Mouse (Mus musculus): ENCODE data around the gene Avil. TPM values are rescaled to one million over a fixed set of nuclear protein-coding genes. Genes with fewer than 3 reads are reported as not detected.

Gene Avil
- total and polyA plus RNA-seq, 3 experiments = 10.1 to 49.7 (median 16.0) TPM

GRCm38 (mm10) chr10:126971363-126972050 is 29.0 kb upstream of the Avil start:
- no peaks in the 10 kb centered on the region for H3K4me1 ChIP-seq (ENCODE audit: control insufficient read depth in 1 of 2, insufficient read depth in 2 of 2, low read length in 2 of 2)
- no peaks in the 10 kb centered on the region for H3K9me3 ChIP-seq (replicated peaks; ENCODE audit: insufficient read depth, low read length)
- H3K79me2 ChIP-seq (ENCODE audit: control insufficient read depth, insufficient read depth, low read length, poor library complexity) = no peaks in the 10 kb centered on the region
- no peak overlapping the region for H3K9ac ChIP-seq (ENCODE audit: control insufficient read depth, low read depth, low read length, poor library complexity, severe bottlenecking)
- H3K27ac ChIP-seq (ENCODE audit: control insufficient read depth, low read depth, low read length) = no peak overlapping the region
- DNase-seq (ENCODE audit: low read depth, low spot score) = no peak
- TF ChIP-seq RCOR1 (IDR thresholded peaks at IDR 0.05; ENCODE audit: low read depth, low read length) (no peak), BHLHE40 (IDR thresholded peaks at IDR 0.05; ENCODE audit: borderline replicate concordance, low read depth, low read length) (no peak), USF1 (IDR thresholded peaks at IDR 0.05; ENCODE audit: low read depth, low read length) (no peak), ZC3H11A (IDR thresholded peaks at IDR 0.05; ENCODE audit: low read depth, low read length) (no peak), SMC3 (IDR thresholded peaks at IDR 0.05; ENCODE audit: low read depth, low read length) (no peak), JUND (IDR thresholded peaks at IDR 0.05; ENCODE audit: low read depth, low read length) (no peak), ZNF384 (IDR thresholded peaks at IDR 0.05; ENCODE audit: low read depth, low read length) (no peak), TAL1 (IDR thresholded peaks at IDR 0.05; ENCODE audit: low read length) (no peak), ZMIZ1 (IDR thresholded peaks at IDR 0.05; ENCODE audit: low read depth, low read length) (no peak), CHD2 (IDR thresholded peaks at IDR 0.05; ENCODE audit: low read length) (no peak), POLR2AphosphoS2 (IDR thresholded peaks at IDR 0.05; ENCODE audit: low read length) (no peak)
- H3K27me3 ChIP-seq (ENCODE audit: control insufficient read depth in 1 of 2, insufficient read depth in 2 of 2, low read length in 2 of 2) = peaks cover 8 to 15% of the 10 kb centered on the region in 2 experiments
- H3K4me3 ChIP-seq (ENCODE audit: control insufficient read depth in 1 of 2, insufficient read depth in 1 of 2, low read depth in 2 of 2, low read length in 2 of 2) = no peak overlapping the region
- H3K36me3 ChIP-seq (ENCODE audit: control insufficient read depth in 1 of 2, insufficient read depth in 2 of 2, low read length in 2 of 2) = no peaks in the 10 kb centered on the region

GRCm38 (mm10) chr10:126972051-126972725 is 28.3 kb upstream of the Avil start:
- Histone ChIP-seq H3K9me3 (replicated peaks; ENCODE audit: insufficient read depth, low read length) (no peaks in the 10 kb centered on the region), H3K27ac (ENCODE audit: control insufficient read depth, low read depth, low read length) (no peak overlapping the region), H3K9ac (ENCODE audit: control insufficient read depth, low read depth, low read length, poor library complexity, severe bottlenecking) (no peak overlapping the region)

More at GRCm38 (mm10) chr10:126972051-126972725, 28.3 kb upstream of the Avil start:
- Histone ChIP-seq H3K27me3 (ENCODE audit: control insufficient read depth in 1 of 2, insufficient read depth in 2 of 2, low read length in 2 of 2) (peaks cover 8 to 15% of the 10 kb centered on the region in 2 experiments), H3K79me2 (ENCODE audit: control insufficient read depth, insufficient read depth, low read length, poor library complexity) (no peaks in the 10 kb centered on the region), H3K36me3 (ENCODE audit: control insufficient read depth in 1 of 2, insufficient read depth in 2 of 2, low read length in 2 of 2) (no peaks in the 10 kb centered on the region), H3K4me3 (ENCODE audit: control insufficient read depth in 1 of 2, insufficient read depth in 1 of 2, low read depth in 2 of 2, low read length in 2 of 2) (no peak overlapping the region), H3K4me1 (ENCODE audit: control insufficient read depth in 1 of 2, insufficient read depth in 2 of 2, low read length in 2 of 2) (no peaks in the 10 kb centered on the region)
- TF ChIP-seq MXI1 (IDR thresholded peaks at IDR 0.05; ENCODE audit: low read depth, low read length) (no peak), SMC3 (IDR thresholded peaks at IDR 0.05; ENCODE audit: low read depth, low read length) (no peak), BHLHE40 (IDR thresholded peaks at IDR 0.05; ENCODE audit: borderline replicate concordance, low read depth, low read length) (no peak), GATA1 (IDR thresholded peaks at IDR 0.05; ENCODE audit: low read depth, low read length) (no peak), CTCF (IDR thresholded peaks at IDR 0.05 in 2 of 3, conservative IDR thresholded peaks at IDR 0.05 in 1 of 3; ENCODE audit: control insufficient read depth in 1 of 3, insufficient read depth in 1 of 3, low read depth in 2 of 3, low read length in 3 of 3, poor library complexity in 1 of 3, severe bottlenecking in 1 of 3) (no peak), EP300 (IDR thresholded peaks at IDR 0.05; ENCODE audit: low read depth in 1 of 2, low read length in 2 of 2) (no peak), GABPA (IDR thresholded peaks at IDR 0.05; ENCODE audit: low read depth, low read length) (no peak), UBTF (IDR thresholded peaks at IDR 0.05; ENCODE audit: borderline replicate concordance, insufficient read depth, low read depth, low read length) (no peak)
- DNase-seq (ENCODE audit: low read depth, low spot score) = no peak
